Mouse (Mus musculus): ENCODE results near the gene Olfr993. TPM values are rescaled to one million over a fixed set of nuclear protein-coding genes. Genes with fewer than 3 reads are reported as not detected.

Olfr993 gene
- not detected for total RNA-seq (2021)
- long read RNA-seq, experiment 1: 0 reads
- long read RNA-seq, experiment 2: 0 reads

- DNase-seq (ENCODE audit: low spot score in 2 of 2): no peak
Observed at GRCm38 (mm10) chr2:85414777-85415176, at the start of gene Olfr993. Gene Olfr993 (minus strand): TSS chr2:85414877.

GRCm38 (mm10) chr2:85443539-85443938 lies 28.9 kb upstream of the Olfr993 start, which contains the start of gene Olfr995:
Gene Olfr995 (minus strand): TSS chr2:85443639.
- no peak for DNase-seq (ENCODE audit: low spot score in 2 of 2)

GRCm38 (mm10) chr2:85442546-85442945 lies 27.9 kb upstream of the Olfr993 start:
- DNase-seq (ENCODE audit: low spot score in 2 of 2): no peak

GRCm38 (mm10) chr2:85436351-85436750 lies 21.7 kb upstream of the Olfr993 start, which contains the start of gene Olfr994:
Gene Olfr994 (minus strand): TSS chr2:85436451.
- DNase-seq (ENCODE audit: low spot score in 2 of 2): no peak

- DNase-seq (ENCODE audit: low spot score in 2 of 2): no peak
Observed at GRCm38 (mm10) chr2:85425893-85426292, 11.2 kb upstream of the Olfr993 start.

GRCm38 (mm10) chr2:85409369-85409768 lies 5.3 kb downstream of the Olfr993 start, which contains the start of gene Olfr992:
Gene Olfr992 (minus strand): TSS chr2:85409469.
- DNase-seq (ENCODE audit: low spot score in 2 of 2): no peak

Other genes with a start within 250 kb of the Olfr993 start
- gene Lrrc55, start 217.7 kb downstream of the Olfr993 start, total RNA-seq (2021): 10 to 100 TPM; 13.2 to 14.9 TPM
- gene Olfr987, start 75.6 kb downstream of the Olfr993 start, total RNA-seq (2021): not detected
- gene Olfr988, start 51.6 kb downstream of the Olfr993 start, total RNA-seq (2021): not detected
- not detected for gene Olfr992, start 5.4 kb downstream of the Olfr993 start, total RNA-seq (2021)
- not detected for gene Olfr994, start 21.6 kb upstream of the Olfr993 start, total RNA-seq (2021)
- gene Olfr995, start 28.8 kb upstream of the Olfr993 start, total RNA-seq (2021): not detected
- gene 4833423E24Rik, start 104.1 kb upstream of the Olfr993 start, total RNA-seq (2021): under 1 TPM; 0.34 to 0.48 TPM
- not detected for gene Olfr996, start 164.3 kb upstream of the Olfr993 start, total RNA-seq (2021)
- gene Olfr998, start 174.1 kb upstream of the Olfr993 start, total RNA-seq (2021): not detected
- not detected for gene Olfr1000, start 197.0 kb upstream of the Olfr993 start, total RNA-seq (2021)
- gene Olfr1002, start 235.8 kb upstream of the Olfr993 start, total RNA-seq (2021): not detected
- gene Olfr154, start 249.6 kb upstream of the Olfr993 start, total RNA-seq (2021): not detected